Mouse (Mus musculus) right cerebral cortex, adult 18-20 months (tissue): ENCODE results near the gene Prpsap2.

Source experiments
- DNase-seq: peaks from one replicate; pipeline ENCODE4 v3.0.0; 2022; ENCODE audit warnings: mixed read lengths

Prpsap2 gene

DNA sequence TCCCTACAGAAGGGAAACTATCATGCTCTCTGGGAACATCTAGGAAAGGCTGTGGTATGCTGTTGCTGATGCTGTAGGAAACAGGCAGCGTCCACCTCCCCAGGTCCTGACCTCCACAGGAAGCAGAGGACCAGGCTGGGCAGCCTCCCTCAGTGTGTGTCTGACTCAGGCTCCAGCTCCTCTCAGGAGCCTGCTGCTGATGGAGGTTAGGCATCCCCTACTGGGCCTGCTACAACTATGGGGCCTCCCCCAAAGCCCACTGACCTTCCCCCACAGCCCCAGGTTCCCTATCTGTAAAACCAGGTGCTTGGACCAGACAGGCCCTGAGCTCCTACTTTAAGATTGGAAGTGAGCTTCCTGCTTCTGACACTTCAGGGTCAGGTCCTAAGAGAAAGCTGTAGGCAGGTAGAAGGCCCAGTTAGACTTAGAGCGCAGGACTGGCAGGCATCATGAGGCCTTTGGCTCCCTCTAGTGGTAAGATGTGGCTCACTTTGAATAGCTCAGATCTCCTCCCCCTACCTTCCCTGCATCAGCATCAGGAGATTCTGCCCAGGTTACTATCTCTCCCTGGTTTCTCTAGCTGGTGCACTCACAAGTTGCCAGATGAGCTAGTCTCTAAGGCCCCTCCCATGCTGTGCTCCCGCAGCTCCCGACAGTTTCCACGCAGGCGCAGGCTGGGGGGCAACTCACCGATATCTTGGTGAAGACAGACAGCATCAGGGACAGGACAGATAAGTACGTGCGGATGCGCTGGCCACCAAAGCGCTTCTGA, 47.4 kb downstream of the Prpsap2 start:
- peak; percentile 75 for DNase-seq

- DNase-seq = no peak
Observed at GRCm38 (mm10) chr11:61713157-61713855, 48.6 kb downstream of the Prpsap2 start.

DNA sequence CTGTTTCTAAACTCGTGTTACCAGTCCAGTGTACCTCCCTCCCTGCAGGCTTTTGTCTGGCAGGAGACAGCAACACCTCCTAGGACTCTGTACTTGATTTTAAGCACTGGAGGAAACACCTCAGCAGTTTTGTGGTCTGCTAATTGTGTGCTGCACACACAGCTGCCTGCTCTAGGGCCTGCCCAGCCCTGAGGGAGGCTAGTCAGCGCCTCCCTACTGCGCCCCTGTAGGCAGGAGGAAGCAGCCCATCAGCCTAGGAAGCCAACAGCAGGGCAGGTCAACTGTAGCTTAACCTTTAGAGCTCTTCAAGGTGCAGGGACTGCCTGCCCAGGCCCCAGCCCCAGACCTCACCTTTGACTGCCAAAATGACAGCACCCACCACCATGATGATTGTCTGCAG, 53.0 kb downstream of the Prpsap2 start:
- no peak for DNase-seq

GRCm38 (mm10) chr11:61706232-61706631, 55.7 kb downstream of the Prpsap2 start:
- no peak for DNase-seq

- DNase-seq = no peak
Observed at GRCm38 (mm10) chr11:61705581-61705980, 56.3 kb downstream of the Prpsap2 start.

DNA sequence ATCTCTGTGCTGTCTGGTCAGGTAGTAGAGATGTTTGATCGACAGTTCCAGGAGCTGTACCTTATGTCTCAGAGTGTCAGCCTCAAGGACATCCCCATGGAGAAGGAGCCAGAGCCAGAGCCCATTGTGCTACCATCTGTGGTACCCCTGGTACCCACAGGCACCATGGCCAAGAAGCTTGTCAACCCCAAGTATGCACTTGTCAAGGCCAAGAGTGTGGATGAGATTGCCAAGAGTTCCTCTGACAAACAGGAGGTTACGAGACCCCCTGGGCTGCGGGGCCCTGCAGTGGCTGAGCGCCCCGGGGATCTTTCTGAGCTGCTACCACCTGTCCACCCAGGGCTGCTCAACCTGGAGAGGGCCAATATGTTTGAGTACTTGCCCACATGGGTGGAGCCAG, 59.4 kb downstream of the Prpsap2 start:
- DNase-seq = no peak

GRCm38 (mm10) chr11:61701696-61702095, 60.2 kb downstream of the Prpsap2 start:
- DNase-seq = no peak

DNA sequence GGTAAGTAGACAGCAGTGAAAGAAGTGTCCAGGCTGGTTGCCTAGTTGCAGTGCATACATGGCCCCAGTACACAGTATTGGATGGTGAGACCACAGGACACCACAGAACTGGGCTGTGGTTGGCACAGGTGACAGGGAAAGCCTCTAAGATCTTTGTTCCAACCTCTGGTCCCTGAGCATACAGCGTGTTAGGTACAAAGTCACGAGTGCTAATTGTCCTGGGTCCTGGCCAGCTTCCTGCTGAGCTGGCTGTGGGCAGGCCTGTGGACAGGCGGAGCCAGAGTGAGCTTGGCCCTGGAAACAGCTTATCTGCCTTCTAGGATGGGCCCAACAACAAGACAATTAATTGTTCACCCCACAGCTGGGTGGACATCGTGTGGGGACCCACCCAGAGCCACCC, 62.0 kb downstream of the Prpsap2 start:
- DNase-seq = no peak

- no peak for DNase-seq
Observed at GRCm38 (mm10) chr11:61699460-61699859, 62.4 kb downstream of the Prpsap2 start.

GRCm38 (mm10) chr11:61698852-61699251, 63.0 kb downstream of the Prpsap2 start:
- no peak for DNase-seq

GRCm38 (mm10) chr11:61692996-61693395, 68.9 kb downstream of the Prpsap2 start:
- no peak for DNase-seq

DNA sequence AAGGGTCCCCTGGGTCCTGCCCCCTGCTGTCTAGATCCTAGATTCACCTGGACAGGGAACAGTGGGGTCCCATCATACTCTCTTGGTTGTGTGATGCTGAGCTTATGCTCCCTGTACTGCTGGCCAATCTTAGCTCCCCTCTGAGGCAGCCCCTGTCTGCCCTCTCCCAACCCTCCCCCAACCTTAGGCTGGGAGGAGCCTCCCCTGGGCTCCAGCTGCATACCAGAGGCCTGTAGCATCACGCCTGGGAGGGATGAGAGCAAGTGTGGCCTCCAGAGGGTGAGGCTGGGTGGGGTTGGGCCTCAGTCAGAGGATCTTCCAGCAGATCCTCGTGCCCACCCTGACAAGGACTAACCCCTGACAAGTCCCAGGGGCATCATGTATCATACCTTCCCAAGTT, 74.3 kb downstream of the Prpsap2 start:
- no peak for DNase-seq

DNA sequence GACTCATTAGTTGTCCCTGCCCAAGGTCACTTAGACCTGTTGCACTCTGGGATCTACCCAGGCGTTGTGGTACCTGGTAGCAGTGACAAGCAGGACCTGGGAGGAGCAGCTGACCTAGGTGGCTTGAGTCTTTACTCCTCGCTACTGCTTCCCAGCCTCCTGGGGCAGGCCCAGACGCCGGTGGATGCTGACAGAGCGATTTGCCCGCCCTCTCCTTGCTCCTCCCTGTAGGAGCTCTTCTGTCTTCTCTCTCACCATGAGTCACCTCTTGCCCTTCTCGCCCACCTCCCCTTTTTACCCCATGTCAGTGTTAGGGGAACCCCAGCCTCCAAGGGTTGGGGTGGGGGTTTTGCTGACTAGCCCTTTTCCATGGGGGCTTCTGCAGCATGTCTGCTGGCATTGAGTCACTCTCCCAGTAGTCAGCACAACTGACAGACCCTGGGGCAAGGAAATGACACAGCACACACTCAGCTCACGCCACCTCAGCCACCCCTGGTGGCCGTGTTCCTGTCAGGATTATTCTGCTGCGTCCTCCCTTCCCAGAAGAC, 74.9 kb downstream of the Prpsap2 start:
- no peak for DNase-seq

- no peak for DNase-seq
Observed at GRCm38 (mm10) chr11:61686141-61686540, 75.7 kb downstream of the Prpsap2 start.

DNA sequence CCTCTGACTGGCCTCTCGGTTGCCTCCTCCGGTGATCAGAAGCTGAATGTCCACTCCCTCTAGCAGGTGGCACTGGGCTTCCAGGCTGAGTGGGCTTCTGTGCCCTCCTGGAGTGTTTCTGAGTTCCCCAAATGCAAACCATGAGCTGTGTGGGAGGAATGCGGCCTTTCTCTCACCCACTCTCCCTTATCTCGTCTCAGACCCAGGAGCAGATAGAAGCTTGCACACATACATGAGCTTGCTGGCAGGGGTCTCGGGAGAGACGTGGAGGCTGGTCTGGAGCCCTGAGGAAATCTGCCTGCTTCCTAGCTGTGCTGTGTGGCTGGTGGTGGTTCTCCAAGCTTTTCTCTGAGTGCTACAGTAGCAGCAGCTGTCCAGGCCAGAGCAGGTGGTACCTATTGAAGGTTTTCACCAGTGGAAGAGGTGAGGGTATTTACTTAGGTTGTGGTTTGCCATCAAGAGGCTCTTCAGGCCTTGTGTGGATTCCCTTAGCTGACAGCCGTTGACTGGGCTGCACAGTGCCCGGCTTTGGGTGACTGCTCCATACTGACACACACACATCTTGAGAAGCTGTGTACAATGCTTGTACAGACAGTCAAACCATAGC, 76.7 kb downstream of the Prpsap2 start:
- no peak for DNase-seq

DNA sequence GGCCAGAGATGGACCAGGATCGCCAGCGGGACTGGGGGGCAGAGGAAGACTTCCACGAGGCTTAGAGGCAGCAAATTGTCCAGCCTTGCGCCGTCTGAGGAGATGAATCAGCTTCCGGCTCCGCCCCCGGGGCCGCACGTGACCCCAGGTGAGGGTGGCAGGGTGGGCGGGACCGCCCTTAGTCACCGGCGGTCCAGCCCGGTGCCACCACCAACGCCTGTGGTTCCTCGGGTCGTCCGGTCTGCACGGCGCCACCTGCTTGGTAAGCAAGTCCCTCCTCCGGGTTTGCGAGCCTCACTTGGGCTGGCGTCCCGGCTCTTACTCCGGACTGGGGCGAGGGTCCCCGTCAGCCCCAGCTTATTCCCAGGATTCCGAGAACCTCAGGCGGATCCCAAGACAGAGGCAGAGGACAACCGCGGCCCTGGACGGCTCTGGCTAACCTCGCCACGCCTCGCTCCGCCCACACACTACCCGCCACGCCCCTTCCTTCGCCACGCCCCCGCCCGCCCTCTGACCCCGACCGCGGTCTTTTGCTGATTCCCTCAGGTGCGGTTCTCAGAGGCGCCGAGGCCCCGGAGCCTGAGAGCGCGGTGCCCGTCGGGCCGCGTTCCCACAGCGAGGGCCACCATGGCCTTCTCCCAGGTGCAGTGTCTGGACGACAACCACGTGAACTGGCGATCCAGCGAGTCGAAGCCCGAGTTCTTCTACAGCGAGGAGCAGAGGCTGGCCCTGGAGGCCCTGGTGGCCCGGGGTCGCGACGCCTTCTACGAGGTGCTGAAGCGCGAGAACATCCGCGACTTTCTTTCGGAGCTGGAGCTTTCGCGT, 77.8 kb downstream of the Prpsap2 start, which contains the start of gene Fam83g:
TSS of gene Fam83g (plus strand) at position 185 of the 825 bp plus-strand sequence.
- DNase-seq = no peak
